ENCODE assay signal across 8 mouse cellular contexts in genomic region chr6:142524635-142525308, GRCm38 (mm10). TPM values are rescaled to one million over a fixed set of nuclear protein-coding genes. Genes with fewer than 3 reads are reported as not detected.
DNase-seq lines count a peak whose midpoint lies in the region; ATAC-seq and TF ChIP-seq lines count a peak whose summit lies in the region.

No protein-coding gene starts in this region.

- no peaks in the 10 kb centered on the region for H3K79me2 ChIP-seq in liver, adult 2 months (ENCODE audit: control insufficient read depth, insufficient read depth, low read length)

- TF ChIP-seq CTCF in kidney, adult 2 months (conservative IDR thresholded peaks at IDR 0.05; ENCODE audit: insufficient read depth, insufficient read length, low read depth, low read length): peak; percentile 80
- peak; percentile 72 for TF ChIP-seq CTCF in liver, adult 2 months (IDR thresholded peaks at IDR 0.05; ENCODE audit: low read depth, low read length)

- peak; percentile 98 for ATAC-seq in granulocyte monocyte progenitor cell, adult 5-6 weeks (replicated peaks; ENCODE audit: poor library complexity, severe bottlenecking)

- no peak overlapping the region for H3K9ac ChIP-seq in liver, adult 2 months (ENCODE audit: low read depth, low read length)

- H3K4me1 ChIP-seq in kidney, adult 2 months (ENCODE audit: control insufficient read depth, insufficient read depth, low read length): peaks cover 6% of the 10 kb centered on the region; the same call in 1 of the 2 replicates
- H3K4me1 ChIP-seq in liver, adult 2 months (ENCODE audit: control insufficient read depth, insufficient read depth, low read length): peaks cover 8% of the 10 kb centered on the region

- TF ChIP-seq POLR2A in kidney, adult 2 months (IDR thresholded peaks at IDR 0.05; ENCODE audit: low read depth, low read length): no peak
- no peak for TF ChIP-seq POLR2A in liver, adult 2 months (IDR thresholded peaks at IDR 0.05; ENCODE audit: extremely low read depth, insufficient read depth, low read length)

- 5% methylated on average over 4 of the region's 4 CpGs for WGBS in kidney, adult 2 months
- WGBS in liver, adult 2 months: 3% methylated on average over 4 of the region's 4 CpGs

- peak; percentile 68 for DNase-seq in CD4-positive helper T cell, adult 2 months (ENCODE audit: low read depth, low spot score)
- DNase-seq in ZHBTc4 (ENCODE audit: low read depth, low spot score): peak; percentile 79
- DNase-seq in embryo, embryonic 10 days (ENCODE audit: low spot score): peak; percentile 90
- DNase-seq in kidney, adult 2 months: peak; percentile 79
- DNase-seq in liver, adult 2 months (ENCODE audit: extremely low read depth, low read depth, low spot score): peak; percentile 51
- peak; percentile 56 to 58 for DNase-seq in natural killer cell, adult 2 months (ENCODE audit: low spot score in 2 of 2)
- DNase-seq in thymus, postnatal 0 days (ENCODE audit: low spot score): peak; percentile 81

- H3K4me3 ChIP-seq in kidney, adult 2 months (ENCODE audit: insufficient read depth, low read depth, low read length): no peak overlapping the region
- H3K4me3 ChIP-seq in liver, adult 2 months (ENCODE audit: insufficient read depth, low read depth, low read length): no peak overlapping the region

- H3K27ac ChIP-seq in kidney, adult 2 months (ENCODE audit: insufficient read depth, low read depth, low read length): no peak overlapping the region
- H3K27ac ChIP-seq in liver, adult 2 months (replicated peaks; ENCODE audit: insufficient read depth, low read depth, low read length): no peak overlapping the region

- H3K36me3 ChIP-seq in kidney, adult 2 months (ENCODE audit: control insufficient read depth, insufficient read depth, low read length): no peaks in the 10 kb centered on the region
- no peaks in the 10 kb centered on the region for H3K36me3 ChIP-seq in liver, adult 2 months (ENCODE audit: control insufficient read depth, insufficient read depth, low read length)

- no peaks in the 10 kb centered on the region for H3K27me3 ChIP-seq in kidney, adult 2 months (replicated peaks; ENCODE audit: control insufficient read depth, insufficient read depth, low read length)
- no peaks in the 10 kb centered on the region for H3K27me3 ChIP-seq in liver, adult 2 months (ENCODE audit: control insufficient read depth, insufficient read depth, low read length)

RNA-seq across cellular contexts. Expression of gene Ldhb, which starts 17.0 kb away (rescaled TPM):
- 64.1 and 67.3 TPM in 2 replicates for total RNA-seq in granulocyte monocyte progenitor cell, adult 5-6 weeks (2014; fragmentation: Nextera tagmentation)
- total RNA-seq in granulocyte monocyte progenitor cell, adult 5-6 weeks (2017): 41.2 and 42.4 TPM in 2 replicates
- 2,043 and 2,340 TPM in 2 replicates for polyA plus RNA-seq in kidney, adult 2 months (2012; rRNA removed)
- 3.9 and 4.2 TPM in 2 replicates for total RNA-seq in liver, adult 2 months (2014; rRNA removed)
- 2.6 and 2.8 TPM in 2 replicates for polyA plus RNA-seq in liver, adult 2 months (2012; rRNA removed)
- 527 and 536 TPM in 2 replicates for polyA plus RNA-seq in thymus, postnatal 0 days (2015; fragmentation: Nextera tagmentation; extraction: Ambion mirVana)

RNA-seq across cellular contexts. Expression of gene Kcnj8, which starts 46.6 kb away (rescaled TPM):
- total RNA-seq in granulocyte monocyte progenitor cell, adult 5-6 weeks (2014; fragmentation: Nextera tagmentation): not detected in 2 replicates
- not detected in 2 replicates for total RNA-seq in granulocyte monocyte progenitor cell, adult 5-6 weeks (2017)
- 9.4 TPM in 2 replicates for polyA plus RNA-seq in kidney, adult 2 months (2012; rRNA removed)
- 4.2 and 6.9 TPM in 2 replicates for total RNA-seq in liver, adult 2 months (2014; rRNA removed)
- polyA plus RNA-seq in liver, adult 2 months (2012; rRNA removed): 1.8 and 3.0 TPM in 2 replicates
- polyA plus RNA-seq in thymus, postnatal 0 days (2015; fragmentation: Nextera tagmentation; extraction: Ambion mirVana): 11.2 and 12.1 TPM in 2 replicates

RNA-seq across cellular contexts. Expression of gene Gys2, which starts 51.9 kb away (rescaled TPM):
- total RNA-seq in granulocyte monocyte progenitor cell, adult 5-6 weeks (2014; fragmentation: Nextera tagmentation): not detected in 2 replicates
- total RNA-seq in granulocyte monocyte progenitor cell, adult 5-6 weeks (2017): not detected in 2 replicates
- 11.5 and 14.8 TPM in 2 replicates for polyA plus RNA-seq in kidney, adult 2 months (2012; rRNA removed)
- 171 and 184 TPM in 2 replicates for total RNA-seq in liver, adult 2 months (2014; rRNA removed)
- 43.1 and 51.7 TPM in 2 replicates for polyA plus RNA-seq in liver, adult 2 months (2012; rRNA removed)
- 0.67 and 0.88 TPM in 2 replicates for polyA plus RNA-seq in thymus, postnatal 0 days (2015; fragmentation: Nextera tagmentation; extraction: Ambion mirVana)

Comparison
In these comparisons a context has a peak if more than half of its experiments do, and no peak if none do; other contexts are left out.
1. RNA of gene Ldhb, which starts 17.0 kb away (polyA plus RNA-seq): 2,043 to 2,340 TPM in kidney, adult 2 months and 527 to 536 TPM in thymus, postnatal 0 days; 2.6 to 2.8 TPM in liver, adult 2 months; every median in the first group is over 100 times any median in the second.
2. Peak in every context shown above with its lines, with median percentiles within 50 percentile points of each other: DNase-seq.